Mouse (Mus musculus) stomach, embryonic 14.5 days (tissue): Measurements from ENCODE around the gene Eif2ak1. TPM values are rescaled to one million over a fixed set of nuclear protein-coding genes. Genes with fewer than 3 reads are reported as not detected.

ENCODE experiments used
- ATAC-seq: fragments of 200-750 bp; cut with Nextera tagmentation; 2 replicates; pipeline ENCODE4 v1.8.0; 2017; ENCODE audit warnings: low read depth, moderate TSS enrichment; ENCODE audit not compliant: insufficient number of reproducible peaks, insufficient read depth, low FRiP score
- H3K27ac ChIP-seq: fragments of 300-500 bp; sonication (generic); 2 replicates; pipeline ENCODE4 v1.5.1; 2014; ENCODE audit warnings: mild to moderate bottlenecking, low read length, moderate library complexity, mixed read lengths
- H3K27me3 ChIP-seq: fragments of 300-500 bp; sonication (generic); 2 replicates; pipeline ENCODE4 v1.6.1; 2014; ENCODE audit warnings: low read length, control low read depth, mixed read lengths; ENCODE audit not compliant: control insufficient read depth, insufficient read depth
- H3K36me3 ChIP-seq: fragments of 300-500 bp; sonication (generic); 2 replicates; pipeline ENCODE4 v1.6.1; 2014; ENCODE audit warnings: mild to moderate bottlenecking, control low read depth, low read length, moderate library complexity, mixed read lengths; ENCODE audit not compliant: control insufficient read depth, insufficient read depth
- H3K4me1 ChIP-seq: fragments of 300-500 bp; sonication (generic); 2 replicates; pipeline ENCODE4 v1.6.1; 2014; ENCODE audit warnings: low read length, control low read depth, mixed read lengths; ENCODE audit not compliant: control insufficient read depth, insufficient read depth
- H3K4me2 ChIP-seq: fragments of 300-500 bp; sonication (generic); replicated peaks from 2 replicates; pipeline ENCODE4 v1.6.1; 2014; ENCODE audit warnings: low read depth, low read length, control low read depth
- H3K4me3 ChIP-seq: fragments of 300-500 bp; sonication (generic); 2 replicates; pipeline ENCODE4 v1.5.1; 2014; ENCODE audit warnings: low read depth, low read length, control low read depth
- H3K9ac ChIP-seq: fragments of 300-500 bp; sonication (generic); replicated peaks from 2 replicates; pipeline ENCODE4 v1.6.1; 2014; ENCODE audit warnings: low read depth, mild to moderate bottlenecking, control low read depth, low read length, moderate library complexity, mixed read lengths
- H3K9me3 ChIP-seq: fragments of 300-500 bp; sonication (generic); 2 replicates; pipeline ENCODE4 v1.6.1; 2016; ENCODE audit warnings: low read depth, low read length, control low read depth; ENCODE audit not compliant: control insufficient read depth
- WGBS: fragments of 180-500 bp; shearing (Covaris S2); extraction: QIAGEN DNeasy Blood & Tissue Kit; methylation state at CpG from one replicate; pipeline ENCODE4 v1.1.7; 2014; 5-methylcytosine and 5-hydroxymethylcytosine counted together
- polyA plus RNA-seq: library from polyadenylated mRNA; unstranded; fragments of >200 nt; fragmentation: Nextera tagmentation; extraction: Ambion mirVana; gene quantifications from 2 replicates; pipeline ENCODE4 v1.2.1, GENCODE M21; 2014

Eif2ak1 gene
- polyA plus RNA-seq, 1 experiment from 2014 or later = 34.4 TPM

DNA sequence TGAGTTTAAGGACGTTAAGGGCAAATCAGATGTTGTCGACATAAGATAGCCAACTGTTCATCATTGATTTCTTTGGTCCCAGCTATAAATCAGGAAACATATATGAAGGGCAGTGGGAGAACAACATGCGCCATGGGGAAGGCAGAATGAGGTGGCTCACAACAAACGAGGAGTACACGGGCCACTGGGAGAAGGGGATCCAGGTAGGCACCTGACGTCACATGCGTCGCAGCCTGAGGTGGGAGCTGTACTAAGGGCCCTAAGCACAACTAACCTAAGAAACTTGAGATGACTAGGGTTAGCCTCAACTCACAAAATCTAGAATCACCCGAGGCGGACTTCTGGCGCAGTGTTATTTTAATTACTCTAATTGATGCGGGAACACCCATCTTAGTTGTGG, 130.8 kb downstream of the Eif2ak1 start:
- Histone ChIP-seq H3K27me3 (no peaks in the 10 kb centered on the region), H3K27ac (no peak overlapping the region), H3K4me2 (no peak overlapping the region), H3K9ac (no peak overlapping the region), H3K4me1 (no peaks in the 10 kb centered on the region), H3K36me3 (no peaks in the 10 kb centered on the region), H3K9me3 (no peaks in the 10 kb centered on the region), H3K4me3 (no peak overlapping the region)
- WGBS = 84% methylated on average over 12 of the region's 12 CpGs
- ATAC-seq = no peak

DNA sequence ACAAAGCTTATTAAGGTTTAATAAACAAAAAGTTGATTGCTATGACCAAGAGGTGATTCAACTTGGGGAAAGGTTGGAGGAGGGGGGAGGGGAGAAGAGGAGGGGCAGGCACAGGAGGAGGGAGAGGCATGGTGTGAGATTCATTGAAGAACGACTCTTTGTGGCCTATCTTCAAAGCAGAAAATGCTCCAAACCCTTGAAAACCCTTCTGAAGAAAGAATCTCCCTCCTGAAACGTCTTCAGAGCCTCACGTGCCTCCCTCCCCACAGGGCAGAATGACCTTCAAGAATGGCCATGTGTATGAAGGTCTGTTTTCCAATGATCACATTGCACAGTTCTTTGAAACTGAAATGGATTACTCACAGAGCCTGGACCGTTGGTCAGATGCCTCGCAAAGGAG, 132.4 kb downstream of the Eif2ak1 start:
- no peak overlapping the region for H3K9ac ChIP-seq
- WGBS = 39% methylated on average over 5 of the region's 5 CpGs
- no peaks in the 10 kb centered on the region for H3K27me3 ChIP-seq
- H3K4me3 ChIP-seq = no peak overlapping the region
- no peaks in the 10 kb centered on the region for H3K36me3 ChIP-seq
- H3K9me3 ChIP-seq = no peaks in the 10 kb centered on the region
- H3K27ac ChIP-seq = no peak overlapping the region
- H3K4me2 ChIP-seq = no peak overlapping the region
- ATAC-seq = no peak
- no peaks in the 10 kb centered on the region for H3K4me1 ChIP-seq

Other genes starting within 250 kb of the Eif2ak1 start
- 50.9 and 52.6 TPM in 2 replicates for gene Cyth3, start 195.3 kb upstream of the Eif2ak1 start, polyA plus RNA-seq
- 21.8 TPM in 2 replicates for gene Usp42, start 85.5 kb upstream of the Eif2ak1 start, polyA plus RNA-seq
- gene Ankrd61, start 79.9 kb downstream of the Eif2ak1 start, polyA plus RNA-seq = 0.36 and 0.38 TPM in 2 replicates
- gene Aimp2, start 92.1 kb downstream of the Eif2ak1 start, polyA plus RNA-seq = 94.9 and 95.8 TPM in 2 replicates
- gene Pms2, start 92.2 kb downstream of the Eif2ak1 start, polyA plus RNA-seq = 30.8 and 33.7 TPM in 2 replicates
- gene Gm42421, start 110.4 kb downstream of the Eif2ak1 start, polyA plus RNA-seq = 0.65 TPM in 1 of 2 replicates, not detected in the other
- 0.60 and 1.4 TPM in 2 replicates for gene Rsph10b, start 115.2 kb downstream of the Eif2ak1 start, polyA plus RNA-seq
- 78.0 and 80.7 TPM in 2 replicates for gene Ccz1, start 197.1 kb downstream of the Eif2ak1 start, polyA plus RNA-seq
- 0.55 TPM in 1 of 2 replicates, not detected in the other for gene Ocm, start 208.9 kb downstream of the Eif2ak1 start, polyA plus RNA-seq